In genomic region chr8:122793375-122794174, GRCm38 (mm10) we compare ENCODE assay signal across 8 mouse cellular contexts. TPM values are rescaled to one million over a fixed set of nuclear protein-coding genes. Genes with fewer than 3 reads are reported as not detected.
DNase-seq lines count a peak whose midpoint lies in the region; ATAC-seq and TF ChIP-seq lines count a peak whose summit lies in the region.

No protein-coding gene starts in this region.

- ATAC-seq in embryonic facial prominence, embryonic 14.5 days (ENCODE audit: low read depth), result peak; percentile 84; the same call in 1 of the 2 replicates
- peak; percentile 70 for ATAC-seq in kidney, embryonic 16.5 days (ENCODE audit: low FRiP score, low TSS enrichment)

- peak; percentile 53 for DNase-seq in embryonic facial prominence, embryonic 14.5 days (ENCODE audit: low spot score)
- DNase-seq in embryonic facial prominence, embryonic 10.5 days (ENCODE audit: low spot score), result no peak
- peak; percentile 52 for DNase-seq in Muller cell, postnatal 12 days (ENCODE audit: inconsistent ontology term)
- DNase-seq in heart, adult 9 months (ENCODE audit: low spot score in 2 of 2), result peak; percentile 59 to 69
- DNase-seq in thymus, postnatal 36 days, result no peak
- DNase-seq in left cerebral cortex, adult 8-10 months (ENCODE audit: low spot score in 2 of 2), result no peak

- peaks cover 15% of the 10 kb centered on the region; the same call in 1 of the 2 replicates for H3K36me3 ChIP-seq in embryonic facial prominence, embryonic 14.5 days (ENCODE audit: control insufficient read depth, insufficient read depth, low read length)
- peaks cover 38% of the 10 kb centered on the region for H3K36me3 ChIP-seq in embryonic facial prominence, embryonic 10.5 days (replicated peaks)
- no peaks in the 10 kb centered on the region for H3K36me3 ChIP-seq in kidney, embryonic 16.5 days (ENCODE audit: insufficient read depth, low read length)

- H3K9me3 ChIP-seq in embryonic facial prominence, embryonic 14.5 days (ENCODE audit: control insufficient read depth, low read length), result no peaks in the 10 kb centered on the region
- no peaks in the 10 kb centered on the region for H3K9me3 ChIP-seq in embryonic facial prominence, embryonic 10.5 days
- no peaks in the 10 kb centered on the region for H3K9me3 ChIP-seq in kidney, embryonic 16.5 days (ENCODE audit: low read length)

- H3K27me3 ChIP-seq in embryonic facial prominence, embryonic 14.5 days (replicated peaks; ENCODE audit: control insufficient read depth, insufficient read depth, low read length), result no peaks in the 10 kb centered on the region
- no peaks in the 10 kb centered on the region for H3K27me3 ChIP-seq in embryonic facial prominence, embryonic 10.5 days (replicated peaks; ENCODE audit: low read depth, poor library complexity, severe bottlenecking)
- no peaks in the 10 kb centered on the region for H3K27me3 ChIP-seq in kidney, embryonic 16.5 days (ENCODE audit: insufficient read depth, low read length)

- H3K4me3 ChIP-seq in embryonic facial prominence, embryonic 14.5 days (ENCODE audit: low read depth, low read length), result no peak overlapping the region
- H3K4me3 ChIP-seq in embryonic facial prominence, embryonic 10.5 days, result no peak overlapping the region
- H3K4me3 ChIP-seq in kidney, embryonic 16.5 days (ENCODE audit: low read length), result no peak overlapping the region
- H3K4me3 ChIP-seq in olfactory bulb, adult 2 months (ENCODE audit: insufficient read depth, low read depth, low read length), result no peak overlapping the region

- no peak overlapping the region for H3K9ac ChIP-seq in embryonic facial prominence, embryonic 14.5 days (ENCODE audit: low read depth, low read length)
- H3K9ac ChIP-seq in kidney, embryonic 16.5 days (replicated peaks; ENCODE audit: low read length), result no peak overlapping the region

- no peak for TF ChIP-seq POLR2A in olfactory bulb, adult 2 months (IDR thresholded peaks at IDR 0.05; ENCODE audit: insufficient read depth, low read depth, low read length)

- no peaks in the 10 kb centered on the region for H3K4me1 ChIP-seq in embryonic facial prominence, embryonic 14.5 days (ENCODE audit: control insufficient read depth, insufficient read depth, low read length)
- no peaks in the 10 kb centered on the region for H3K4me1 ChIP-seq in embryonic facial prominence, embryonic 10.5 days
- H3K4me1 ChIP-seq in kidney, embryonic 16.5 days (ENCODE audit: insufficient read depth, low read length), result no peaks in the 10 kb centered on the region
- peaks cover 23% of the 10 kb centered on the region for H3K4me1 ChIP-seq in olfactory bulb, adult 2 months (ENCODE audit: control insufficient read depth, insufficient read depth, low read length)

- H3K4me2 ChIP-seq in embryonic facial prominence, embryonic 14.5 days (ENCODE audit: low read depth, low read length), result no peak overlapping the region
- no peak overlapping the region for H3K4me2 ChIP-seq in kidney, embryonic 16.5 days (replicated peaks; ENCODE audit: low read depth, low read length)

- TF ChIP-seq CTCF in olfactory bulb, adult 2 months (IDR thresholded peaks at IDR 0.05; ENCODE audit: insufficient read depth, low read depth, low read length), result no peak

- H3K27ac ChIP-seq in embryonic facial prominence, embryonic 14.5 days (replicated peaks; ENCODE audit: low read depth, low read length), result no peak overlapping the region
- no peak overlapping the region for H3K27ac ChIP-seq in embryonic facial prominence, embryonic 10.5 days (replicated peaks)
- no peak overlapping the region for H3K27ac ChIP-seq in kidney, embryonic 16.5 days (ENCODE audit: low read length)
- H3K27ac ChIP-seq in olfactory bulb, adult 2 months (ENCODE audit: insufficient read depth, low read depth, low read length), result 0 out of 2 replicates have a peak overlapping the region, but pooled peaks have one; percentile 29

- 80% methylated on average over 18 of the region's 18 CpGs for WGBS in embryonic facial prominence, embryonic 14.5 days
- WGBS in embryonic facial prominence, embryonic 10.5 days, result 88% methylated on average over 18 of the region's 18 CpGs
- 73% methylated on average over 18 of the region's 18 CpGs for WGBS in kidney, embryonic 16.5 days
- 56% methylated on average over 18 of the region's 18 CpGs for WGBS in olfactory bulb, adult 2 months

RNA-seq across cellular contexts. Expression of gene Acsf3, which starts 18.3 kb away (rescaled TPM):
- 14.0 and 17.3 TPM in 2 replicates for polyA plus RNA-seq in embryonic facial prominence, embryonic 14.5 days (2014; fragmentation: Nextera tagmentation; extraction: Ambion mirVana)
- 15.9 and 16.4 TPM in 2 replicates for polyA plus RNA-seq in embryonic facial prominence, embryonic 10.5 days (2016; fragmentation: Nextera tagmentation; extraction: Ambion mirVana)
- polyA plus RNA-seq in kidney, embryonic 16.5 days (2015; fragmentation: Nextera tagmentation; extraction: Ambion mirVana), result 22.7 and 22.9 TPM in 2 replicates
- polyA plus RNA-seq in olfactory bulb, adult 2 months (2012; ENCODE audit: insufficient read depth, insufficient read length, low replicate concordance, missing spikeins), result not detected in 2 replicates
- total RNA-seq in left cerebral cortex, adult 8-10 months (2022), result 10 to 100 TPM; 22.7 to 28.2 (median 26.1) TPM

RNA-seq across cellular contexts. Expression of gene Cdh15, which starts 54.2 kb away (rescaled TPM):
- 34.5 and 40.7 TPM in 2 replicates for polyA plus RNA-seq in embryonic facial prominence, embryonic 14.5 days (2014; fragmentation: Nextera tagmentation; extraction: Ambion mirVana)
- 1.7 and 2.0 TPM in 2 replicates for polyA plus RNA-seq in embryonic facial prominence, embryonic 10.5 days (2016; fragmentation: Nextera tagmentation; extraction: Ambion mirVana)
- polyA plus RNA-seq in kidney, embryonic 16.5 days (2015; fragmentation: Nextera tagmentation; extraction: Ambion mirVana), result 1.3 and 1.8 TPM in 2 replicates
- not detected in 2 replicates for polyA plus RNA-seq in olfactory bulb, adult 2 months (2012; ENCODE audit: insufficient read depth, insufficient read length, low replicate concordance, missing spikeins)
- 1 to 10 TPM in 3 of 4 experiments, under 1 TPM in 1; 0.62 to 1.2 (median 1.1) TPM for total RNA-seq in left cerebral cortex, adult 8-10 months (2022)

Comparison
In these comparisons a context has a peak if more than half of its experiments do, and no peak if none do; other contexts are left out.
1. DNase-seq: peak in embryonic facial prominence, embryonic 14.5 days (single experiment), Muller cell, postnatal 12 days (single experiment) and heart, adult 9 months (2 of 2); none in embryonic facial prominence, embryonic 10.5 days (single experiment), thymus, postnatal 36 days (0 of 2) and left cerebral cortex, adult 8-10 months (0 of 2).
2. RNA of gene Cdh15, which starts 54.2 kb away (polyA plus RNA-seq): 34.5 to 40.7 TPM in embryonic facial prominence, embryonic 14.5 days; 1.7 to 2.0 TPM in embryonic facial prominence, embryonic 10.5 days, 1.3 to 1.8 TPM in kidney, embryonic 16.5 days and not detected in olfactory bulb, adult 2 months; every median in the first group is over 10 times any median in the second.
3. RNA of gene Acsf3, which starts 18.3 kb away (polyA plus RNA-seq): 22.7 to 22.9 TPM in kidney, embryonic 16.5 days, 15.9 to 16.4 TPM in embryonic facial prominence, embryonic 10.5 days and 14.0 to 17.3 TPM in embryonic facial prominence, embryonic 14.5 days; not detected in olfactory bulb, adult 2 months; every median in the first group is over 10 times any median in the second.